Comparison of ENCODE assay signal across 8 mouse cellular contexts in genomic region chr17:32364331-32364730, GRCm38 (mm10). TPM values are rescaled to one million over a fixed set of nuclear protein-coding genes. Genes with fewer than 3 reads are reported as not detected.
DNase-seq lines count a peak whose midpoint lies in the region; ATAC-seq lines count a peak whose summit lies in the region.

No protein-coding gene starts in this region.

- peak overlapping the region; percentile 90 for H3K4me3 ChIP-seq in hindbrain, embryonic 11.5 days (ENCODE audit: low read depth, low read length)

- no peaks in the 10 kb centered on the region for H3K9me3 ChIP-seq in hindbrain, embryonic 11.5 days (ENCODE audit: control insufficient read depth, low read length)

- H3K27me3 ChIP-seq in hindbrain, embryonic 11.5 days (ENCODE audit: control insufficient read depth, insufficient read depth, low read length) = no peaks in the 10 kb centered on the region

- H3K27ac ChIP-seq in hindbrain, embryonic 11.5 days (ENCODE audit: low read depth, low read length) = peak overlapping the region; percentile 52

- H3K4me1 ChIP-seq in hindbrain, embryonic 11.5 days (replicated peaks; ENCODE audit: control insufficient read depth, insufficient read depth, low read length) = peaks cover 6% of the 10 kb centered on the region

- H3K4me2 ChIP-seq in hindbrain, embryonic 11.5 days (replicated peaks; ENCODE audit: low read depth, low read length) = peak overlapping the region; percentile 29

- under 1% methylated on average over 16 of the region's 47 CpGs for WGBS in hindbrain, embryonic 11.5 days

- DNase-seq in Muller cell, postnatal 12 days (ENCODE audit: inconsistent ontology term) = peak; percentile 90
- peak; percentile 83 for DNase-seq in cerebellum, adult 8-10 months
- peak; percentile 95 for DNase-seq in hindbrain, embryonic 11.5 days (ENCODE audit: low spot score)
- DNase-seq in layer of hippocampus, postnatal 25 days (ENCODE audit: extremely low spot score in 1 of 2, low spot score in 1 of 2) = peak; percentile 76 to 78
- DNase-seq in lung, postnatal 25 days (ENCODE audit: low spot score) = peak; percentile 85
- DNase-seq in retina, embryonic 14.5 days (ENCODE audit: low spot score) = peak; percentile 95
- DNase-seq in thymus, postnatal 4 days = peak; percentile 90

- peaks cover 12% of the 10 kb centered on the region for H3K36me3 ChIP-seq in hindbrain, embryonic 11.5 days (ENCODE audit: control insufficient read depth, insufficient read depth, low read length)

- ATAC-seq in frontal cortex, adult (ENCODE audit: low TSS enrichment) = peak; percentile 92
- peak; percentile 94 for ATAC-seq in hindbrain, embryonic 11.5 days (ENCODE audit: low FRiP score)

- H3K9ac ChIP-seq in hindbrain, embryonic 11.5 days (ENCODE audit: low read depth, low read length) = peak overlapping the region; percentile 99

RNA-seq across cellular contexts. Expression of gene Akap8l, which starts 13.9 kb away (rescaled TPM):
- polyA plus RNA-seq in hindbrain, embryonic 11.5 days (2014; fragmentation: Nextera tagmentation; extraction: Ambion mirVana) = 69.3 and 80.1 TPM in 2 replicates
- 100 to 1,000 TPM; 140 to 197 TPM for total RNA-seq in layer of hippocampus, postnatal 25 days (2021)

RNA-seq across cellular contexts. Expression of gene Wiz, which starts 24.9 kb away (rescaled TPM):
- polyA plus RNA-seq in hindbrain, embryonic 11.5 days (2014; fragmentation: Nextera tagmentation; extraction: Ambion mirVana) = 27.8 and 33.0 TPM in 2 replicates
- total RNA-seq in layer of hippocampus, postnatal 25 days (2021) = 10 to 100 TPM; 48.3 to 57.7 TPM

RNA-seq across cellular contexts. Expression of gene Rasal3, which starts 39.1 kb away (rescaled TPM):
- polyA plus RNA-seq in hindbrain, embryonic 11.5 days (2014; fragmentation: Nextera tagmentation; extraction: Ambion mirVana) = 0.48 and 0.89 TPM in 2 replicates
- 1 to 10 TPM; 2.9 to 3.4 TPM for total RNA-seq in layer of hippocampus, postnatal 25 days (2021)

RNA-seq across cellular contexts. Expression of gene Akap8, which starts 43.3 kb away (rescaled TPM):
- polyA plus RNA-seq in hindbrain, embryonic 11.5 days (2014; fragmentation: Nextera tagmentation; extraction: Ambion mirVana) = 54.4 and 66.2 TPM in 2 replicates
- 10 to 100 TPM; 68.1 to 92.0 TPM for total RNA-seq in layer of hippocampus, postnatal 25 days (2021)

RNA-seq across cellular contexts. Expression of gene Pglyrp2, which starts 59.6 kb away (rescaled TPM):
- polyA plus RNA-seq in hindbrain, embryonic 11.5 days (2014; fragmentation: Nextera tagmentation; extraction: Ambion mirVana) = not detected in 2 replicates
- not detected for total RNA-seq in layer of hippocampus, postnatal 25 days (2021)

Comparison
In these comparisons a context has a peak if more than half of its experiments do, and no peak if none do; other contexts are left out.
1. Peak in every context shown above with its lines: DNase-seq, ATAC-seq, H3K4me3 ChIP-seq and H3K27ac ChIP-seq.